Mouse (Mus musculus) thymus, postnatal 0 days (tissue): ENCODE results near the gene Tex44. TPM values are rescaled to one million over a fixed set of nuclear protein-coding genes. Genes with fewer than 3 reads are reported as not detected.

Experiments
- DNase-seq: peaks from one replicate; pipeline ENCODE4 v3.0.0-alpha.2; 2015; ENCODE audit warnings: low spot score
- polyA plus RNA-seq: library from polyadenylated mRNA; unstranded; fragments of >200 nt; fragmentation: Nextera tagmentation; extraction: Ambion mirVana; gene quantifications from 2 replicates; pipeline ENCODE4 v1.2.1, GENCODE M21; 2015

Tex44 gene
- polyA plus RNA-seq = 0.08 TPM in 1 of 2 replicates, not detected in the other

DNA sequence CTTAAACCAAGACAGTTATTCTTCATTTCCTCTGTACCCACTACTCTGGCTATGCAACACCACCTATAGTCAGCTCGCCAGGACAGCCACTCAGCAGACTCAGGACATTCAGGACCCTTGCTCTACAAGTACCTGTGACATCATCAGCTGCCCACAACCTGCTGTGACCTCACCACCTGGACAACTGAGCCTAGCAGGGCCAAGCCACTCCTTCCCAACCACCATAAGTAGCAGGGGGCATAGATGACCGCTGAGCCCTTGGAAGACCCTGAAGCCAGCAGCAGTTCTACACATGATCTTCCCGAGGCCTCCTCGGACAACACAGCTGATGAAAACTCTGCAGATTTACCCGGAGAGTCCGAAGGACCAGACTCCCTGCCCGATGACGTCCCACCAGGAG is at the start of gene Tex44, which contains the start of gene Nmur1:
Gene Tex44, plus strand, starts transcription at position 202 of the 400 bp plus-strand sequence.
Gene Nmur1, minus strand, starts transcription at position 101 of the 400 bp plus-strand sequence.
- DNase-seq = no peak

DNA sequence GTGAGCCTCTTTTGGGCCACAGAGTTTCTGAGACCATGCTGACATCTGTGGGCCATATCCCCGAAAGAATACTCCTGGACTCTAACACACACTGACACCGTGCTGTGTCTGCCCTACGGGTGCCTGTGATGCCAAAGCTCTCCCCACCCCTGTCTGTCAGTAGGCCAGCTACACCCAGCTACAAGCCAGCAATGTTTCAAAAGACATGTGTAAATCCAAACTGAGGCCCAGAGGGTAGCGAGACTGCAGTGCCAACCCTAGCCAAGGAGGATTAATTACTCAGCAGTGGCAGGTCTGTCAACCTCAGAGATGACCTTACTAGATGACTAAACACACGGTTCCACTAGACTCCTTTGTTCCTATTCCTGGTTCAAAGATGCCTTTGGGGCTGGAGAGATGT is 49.8 kb upstream of the Tex44 start:
- DNase-seq = no peak

DNA sequence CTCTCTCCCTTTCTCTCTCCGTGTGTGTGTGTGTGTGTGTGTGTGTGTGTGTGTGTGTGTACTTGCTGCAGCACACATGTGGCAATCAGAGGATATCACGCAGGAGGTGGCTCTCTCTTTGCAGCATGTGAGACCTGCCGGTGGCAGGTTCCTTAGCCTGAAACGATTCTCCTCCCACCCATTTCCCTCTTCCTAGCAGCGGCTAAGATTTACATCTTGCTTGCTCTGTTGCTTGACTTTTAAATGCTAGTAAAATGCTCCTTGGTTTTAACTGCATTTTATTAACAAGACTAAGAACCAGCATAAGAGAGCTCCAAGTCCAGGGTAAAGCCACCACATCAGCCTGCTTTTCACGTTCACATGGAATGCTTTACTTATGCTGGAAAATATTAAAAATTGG is 47.5 kb upstream of the Tex44 start:
- no peak for DNase-seq

DNA sequence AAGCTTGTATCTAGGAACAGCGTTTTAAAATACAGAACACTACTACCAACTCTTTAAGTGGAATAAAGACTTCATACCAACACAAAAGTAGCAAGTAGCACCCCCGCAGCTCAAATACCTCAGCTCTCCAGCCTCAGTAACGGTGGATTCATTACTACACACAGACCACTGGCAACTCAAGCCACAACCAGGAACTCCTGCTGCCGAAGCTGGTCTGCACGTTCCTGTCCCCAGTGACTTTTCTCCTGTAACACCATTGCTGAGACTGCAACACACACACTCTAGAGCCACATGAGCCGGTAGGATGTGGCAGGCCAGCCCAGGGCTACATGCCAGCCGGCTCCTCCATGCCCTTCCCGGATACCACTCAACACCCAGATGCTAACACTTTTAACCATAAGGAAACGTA is 47.0 kb upstream of the Tex44 start:
- DNase-seq = no peak

DNA sequence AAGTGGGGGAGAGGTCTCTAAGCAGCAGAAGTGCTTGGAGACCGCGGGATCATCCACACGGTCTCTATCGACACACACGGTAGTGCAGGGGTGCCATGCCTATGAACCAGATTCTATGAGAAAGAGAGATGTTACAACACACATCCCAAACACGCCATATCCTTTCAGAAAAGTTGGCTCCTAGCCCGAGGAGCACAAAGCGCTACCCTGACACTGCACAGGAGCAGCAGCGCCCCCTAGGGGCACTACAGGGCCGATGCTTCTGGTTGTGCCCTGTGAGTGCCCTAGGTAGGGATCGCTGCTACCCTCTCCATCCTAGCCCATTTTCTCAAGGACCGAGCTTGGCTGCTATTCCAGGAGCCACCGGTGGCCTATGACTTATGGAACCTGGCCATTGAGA is 45.1 kb upstream of the Tex44 start:
- peak; percentile 83 for DNase-seq

DNA sequence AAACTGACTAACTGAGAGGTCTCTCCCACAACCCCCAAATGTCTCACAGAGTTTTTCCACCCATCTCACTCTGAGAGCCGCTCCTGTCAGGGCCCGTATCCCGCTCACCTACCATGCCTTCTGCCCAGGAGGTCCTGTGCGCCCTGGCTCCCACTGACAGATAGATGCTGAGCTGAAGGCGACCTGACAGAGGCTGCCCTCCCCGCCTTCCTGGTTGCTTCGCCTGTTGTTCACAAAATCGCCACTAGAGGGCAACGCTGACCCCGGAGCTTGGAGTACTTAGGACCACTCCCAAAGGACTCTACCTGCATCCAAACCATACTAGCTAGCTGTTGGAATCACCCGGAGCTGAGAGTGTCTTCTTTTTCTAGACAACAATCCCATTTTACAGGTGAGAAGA is 36.9 kb upstream of the Tex44 start:
- DNase-seq = peak; percentile 76

DNA sequence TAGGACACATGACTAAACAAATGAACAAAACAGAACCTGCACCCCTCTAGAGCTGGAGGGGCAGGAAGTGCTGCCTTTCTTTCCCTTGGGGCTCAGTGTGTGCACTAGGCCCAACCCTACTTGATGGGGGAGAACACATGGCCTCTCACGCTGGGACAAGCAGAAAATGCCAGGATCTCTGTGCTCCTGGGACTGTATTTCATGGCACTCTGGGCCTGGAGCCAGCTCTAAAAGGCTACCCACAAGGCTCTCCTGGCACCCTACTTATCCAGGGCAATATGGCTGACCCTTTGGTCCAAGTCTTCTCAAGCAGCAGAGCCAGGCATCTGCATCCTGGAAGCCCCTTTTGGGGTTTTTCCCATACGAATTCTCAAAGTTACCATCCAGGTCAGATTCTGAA is 34.7 kb upstream of the Tex44 start:
- DNase-seq = no peak

DNA sequence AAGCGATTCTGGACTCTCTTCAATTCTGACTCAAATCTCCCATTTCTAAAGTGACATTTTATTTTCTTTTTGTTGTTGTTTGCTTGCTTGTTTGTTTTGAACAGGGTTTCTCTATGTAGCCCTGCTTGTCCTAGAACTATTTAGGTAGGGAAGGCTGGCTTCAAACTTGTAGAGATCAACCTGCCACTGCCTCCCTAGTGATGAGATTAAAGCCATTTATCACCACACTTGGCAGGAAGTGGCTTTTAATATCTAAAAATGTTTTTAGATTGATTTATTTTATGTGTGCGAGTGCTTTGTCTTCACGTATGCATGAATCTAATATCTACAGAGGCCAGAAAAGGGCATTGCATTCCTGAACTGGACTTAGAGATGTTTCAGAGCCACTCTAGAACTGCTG is 32.9 kb upstream of the Tex44 start:
- no peak for DNase-seq

DNA sequence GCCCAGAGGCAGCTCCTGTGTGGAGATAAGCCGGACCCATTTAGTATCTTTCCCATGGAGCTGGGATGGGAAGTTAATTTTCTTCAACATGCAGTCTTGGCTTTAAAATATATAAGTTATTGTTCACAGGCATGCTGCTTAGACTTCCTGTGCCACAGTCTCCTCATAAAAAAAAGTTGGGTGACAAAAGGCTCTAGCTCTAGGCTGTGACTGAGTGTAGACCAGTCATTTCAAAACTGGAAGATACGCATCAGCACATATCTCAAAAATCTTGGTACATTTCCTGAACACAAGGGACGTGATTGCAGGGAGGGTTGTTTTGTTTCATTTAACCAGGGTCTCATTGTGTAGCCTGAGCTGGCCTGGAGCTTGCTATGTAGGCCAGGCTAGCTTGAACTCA is 31.9 kb upstream of the Tex44 start:
- peak; percentile 21 for DNase-seq

DNA sequence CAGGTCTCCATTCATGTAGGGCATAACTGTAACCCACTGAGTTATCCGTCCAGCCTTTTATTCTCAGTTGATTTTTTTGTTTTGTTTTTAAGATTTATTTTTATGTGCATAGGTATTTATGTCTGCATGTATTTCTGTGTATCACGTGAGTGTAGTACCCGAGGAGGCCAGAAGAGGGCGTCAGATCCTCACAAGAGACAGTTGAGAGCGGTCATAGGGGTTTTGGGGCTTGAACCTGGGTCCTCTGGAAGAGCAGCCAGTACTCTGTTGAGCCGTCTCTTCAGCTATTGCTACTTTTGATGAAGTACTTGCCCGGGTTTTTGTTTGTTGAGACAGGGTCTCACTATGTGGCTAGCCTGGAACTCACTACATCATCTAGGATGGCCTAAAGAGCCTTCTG is 30.2 kb upstream of the Tex44 start:
- no peak for DNase-seq

DNA sequence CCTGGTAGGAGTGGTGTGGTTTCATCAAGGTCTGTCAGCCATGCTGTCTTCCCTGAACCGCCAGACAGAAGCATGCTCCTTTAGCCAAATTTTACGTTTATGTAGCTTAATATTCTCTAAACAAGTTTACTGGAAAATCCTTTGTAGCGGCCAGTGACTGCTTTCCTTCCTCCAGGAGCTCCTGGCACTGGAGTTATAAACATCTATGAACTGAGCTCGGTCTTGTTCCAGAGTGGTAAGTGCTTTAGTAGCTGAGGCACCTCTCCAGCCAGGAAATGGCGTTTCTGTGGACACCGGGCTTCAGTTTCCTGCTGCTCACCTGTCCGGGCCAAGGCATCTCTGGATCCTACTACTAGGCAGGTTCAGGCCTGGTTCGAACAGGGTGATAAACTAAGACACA is 28.5 kb upstream of the Tex44 start:
- DNase-seq = no peak

DNA sequence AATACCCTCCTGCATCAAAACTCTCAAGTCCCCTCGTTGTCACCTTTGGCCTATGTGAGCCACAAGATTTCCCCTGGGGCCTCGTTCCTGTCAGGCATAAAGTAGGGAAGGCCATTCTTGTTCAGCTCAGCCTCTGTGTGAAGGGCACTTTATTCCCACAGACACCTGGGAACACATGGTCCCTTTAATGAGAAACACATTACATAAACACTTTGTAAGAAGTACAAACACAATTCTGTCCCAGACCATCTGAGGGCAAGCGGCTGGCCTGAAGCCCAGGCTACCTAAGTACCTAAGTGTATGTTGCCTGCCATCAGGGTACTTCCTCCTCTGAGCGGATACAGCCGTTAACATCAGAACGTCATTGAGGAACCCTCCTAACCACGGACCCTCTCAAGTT is 27.9 kb upstream of the Tex44 start:
- DNase-seq = peak; percentile 32

DNA sequence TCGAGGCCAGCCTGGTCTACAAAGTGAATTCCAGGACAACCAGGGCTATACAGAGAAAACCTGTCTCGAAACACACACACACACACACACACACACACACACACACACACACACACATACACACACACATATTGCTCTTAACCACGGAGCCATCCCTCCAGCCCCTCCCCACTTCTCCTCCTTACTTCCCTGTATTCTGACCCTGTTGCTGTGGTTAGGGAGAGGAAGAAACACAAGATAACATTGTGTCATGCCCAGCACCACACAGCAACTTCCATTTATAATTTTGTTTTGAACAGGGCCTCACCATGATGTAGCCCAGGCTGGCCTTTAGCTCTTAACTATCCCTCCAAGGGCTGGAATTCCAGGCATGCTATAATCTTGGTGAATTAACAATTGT is 26.8 kb upstream of the Tex44 start:
- no peak for DNase-seq

DNA sequence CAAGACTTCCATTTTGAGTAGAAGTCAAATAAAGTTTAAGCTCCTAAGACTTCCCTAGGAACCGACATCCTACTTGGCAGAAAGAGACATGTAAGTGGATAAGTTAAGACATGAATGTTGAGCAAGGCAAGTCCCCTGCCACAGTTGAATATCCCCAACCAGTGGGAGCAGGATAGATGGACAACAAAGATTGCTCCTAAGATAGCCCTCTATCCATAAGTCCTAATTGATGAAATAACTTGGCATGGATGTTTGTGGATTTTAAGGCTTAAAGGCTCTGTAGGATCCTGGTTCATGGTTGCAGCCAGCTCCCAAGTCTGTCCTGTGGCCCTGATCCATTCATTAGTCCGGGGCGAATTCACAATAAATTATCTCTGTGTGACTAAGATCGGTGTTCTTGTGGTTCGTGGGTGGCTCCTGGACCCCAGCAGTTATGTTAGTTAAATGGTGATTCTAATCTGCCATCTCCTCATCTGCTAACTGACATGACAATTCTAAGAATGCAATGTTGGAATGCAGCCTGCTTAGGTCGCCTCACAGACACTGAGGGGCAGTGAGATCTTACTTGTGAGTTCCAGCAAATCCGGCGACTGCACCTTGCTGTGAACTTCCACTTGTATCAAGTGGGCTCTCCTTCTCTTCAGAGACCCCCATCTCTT is 25.9 kb upstream of the Tex44 start:
- DNase-seq = no peak

DNA sequence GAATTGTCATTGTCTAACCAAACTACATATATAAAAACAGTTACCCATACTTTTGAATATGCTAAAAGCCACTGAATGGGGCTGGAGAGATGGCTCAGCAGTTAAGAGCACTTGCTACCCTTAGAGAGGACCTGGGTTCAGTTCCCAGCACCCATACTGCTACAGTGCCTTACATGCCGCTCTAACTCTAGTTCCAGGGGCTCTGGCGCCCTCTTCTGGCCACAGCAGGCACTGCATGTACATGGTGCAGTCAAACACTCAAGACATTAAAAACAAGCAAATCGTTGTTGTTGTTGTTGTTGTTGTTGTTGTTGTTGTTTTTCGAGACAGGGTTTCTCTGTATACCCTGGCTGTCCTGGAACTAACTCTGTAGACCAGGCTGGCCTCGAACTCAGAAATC is 21.3 kb upstream of the Tex44 start:
- DNase-seq = peak; percentile 50

DNA sequence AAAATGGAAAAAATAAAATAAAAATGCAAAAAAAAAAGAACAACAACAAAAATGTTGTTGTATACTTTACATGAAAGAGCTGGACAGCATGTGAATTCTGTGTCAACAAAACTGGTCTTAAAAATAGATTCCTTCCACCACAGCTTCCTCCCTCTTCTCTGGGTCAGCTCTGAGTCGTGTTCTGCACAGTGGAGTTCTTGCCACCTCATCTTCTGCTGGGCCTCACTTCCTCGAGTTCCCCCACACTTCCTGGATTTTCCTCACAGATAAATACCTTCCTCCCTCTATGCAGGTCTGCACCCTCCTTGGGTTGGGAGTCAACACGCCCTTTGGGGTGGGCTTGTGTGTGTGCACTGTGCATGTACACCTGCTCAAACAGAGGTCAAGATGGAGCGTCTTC is 19.8 kb upstream of the Tex44 start:
- DNase-seq = no peak

DNA sequence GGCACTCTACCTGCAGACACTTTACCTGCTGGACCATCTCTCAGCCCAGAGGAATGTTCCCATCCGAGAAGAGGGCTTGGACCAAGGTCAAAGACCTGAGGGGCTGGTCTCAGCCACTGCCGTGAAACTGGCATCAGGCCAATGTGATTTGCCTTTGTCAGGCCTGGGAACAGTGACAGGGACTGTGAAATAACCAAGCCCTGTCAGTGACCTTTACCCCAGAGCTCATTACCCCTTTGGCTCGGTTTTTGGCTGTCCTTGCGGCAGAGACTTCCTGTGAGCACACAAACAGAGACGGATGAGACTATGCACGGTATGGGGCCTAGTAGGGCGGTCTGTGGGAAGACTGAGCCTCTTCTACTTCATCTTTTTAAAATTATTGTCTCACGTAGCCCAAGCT is 19.2 kb upstream of the Tex44 start:
- no peak for DNase-seq

DNA sequence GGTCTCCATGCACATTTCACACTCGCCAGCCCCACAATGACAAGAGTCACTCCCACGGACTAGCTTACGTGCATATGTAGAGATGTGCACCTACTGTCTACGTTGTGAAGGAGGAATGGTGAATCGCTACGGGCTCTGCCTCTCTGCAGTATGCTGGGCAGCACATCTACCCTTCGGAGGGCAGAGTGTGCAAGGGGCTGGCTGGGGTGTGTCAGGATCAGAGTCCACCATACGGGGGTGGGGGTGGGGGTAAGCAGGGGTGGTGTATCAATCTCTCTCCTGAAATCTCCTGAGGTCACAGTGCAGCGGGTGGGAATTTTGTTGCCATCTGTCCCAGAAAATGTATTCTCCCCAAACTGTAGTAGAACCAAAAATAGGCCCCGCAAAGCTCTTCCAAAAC is 17.6 kb upstream of the Tex44 start:
- no peak for DNase-seq

DNA sequence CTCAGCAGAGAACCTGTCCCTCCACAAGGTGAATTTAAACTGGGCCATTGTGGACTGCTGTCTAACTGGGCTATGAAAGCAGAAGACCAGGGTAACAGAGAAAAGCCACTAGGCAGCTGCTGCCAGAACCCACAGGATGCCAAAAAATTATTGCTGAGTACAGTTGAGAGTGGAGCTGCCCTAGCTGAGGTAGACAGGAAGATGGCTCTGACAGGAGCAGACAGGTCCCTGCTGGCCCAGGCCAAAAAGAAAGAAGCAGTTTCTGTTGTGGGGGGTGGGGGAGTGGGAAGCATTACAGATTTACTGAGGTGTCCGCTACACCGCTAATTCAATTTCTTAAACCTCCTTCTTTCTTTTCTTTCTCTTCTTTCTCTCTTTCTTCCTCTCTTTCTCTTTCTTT is 16.7 kb upstream of the Tex44 start:
- no peak for DNase-seq

DNA sequence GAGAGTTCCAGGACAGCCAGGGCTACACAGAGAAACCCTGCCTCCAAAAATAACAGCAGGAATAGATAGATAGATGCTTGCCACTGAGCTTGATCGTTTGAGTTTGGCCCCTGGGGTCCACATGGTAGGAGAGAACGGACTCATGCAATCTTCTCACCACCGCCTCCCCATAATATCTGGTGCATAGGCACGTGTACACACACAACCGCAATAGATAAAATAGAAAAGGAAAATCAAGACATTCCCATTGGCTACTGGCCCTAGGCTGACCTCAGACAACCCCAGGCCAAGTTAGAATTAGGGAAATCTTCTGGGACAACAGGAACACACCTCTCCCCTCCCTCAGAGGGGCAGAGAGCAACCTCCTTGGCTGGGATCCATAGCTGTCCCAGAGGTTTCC is 11.4 kb upstream of the Tex44 start:
- DNase-seq = no peak

DNA sequence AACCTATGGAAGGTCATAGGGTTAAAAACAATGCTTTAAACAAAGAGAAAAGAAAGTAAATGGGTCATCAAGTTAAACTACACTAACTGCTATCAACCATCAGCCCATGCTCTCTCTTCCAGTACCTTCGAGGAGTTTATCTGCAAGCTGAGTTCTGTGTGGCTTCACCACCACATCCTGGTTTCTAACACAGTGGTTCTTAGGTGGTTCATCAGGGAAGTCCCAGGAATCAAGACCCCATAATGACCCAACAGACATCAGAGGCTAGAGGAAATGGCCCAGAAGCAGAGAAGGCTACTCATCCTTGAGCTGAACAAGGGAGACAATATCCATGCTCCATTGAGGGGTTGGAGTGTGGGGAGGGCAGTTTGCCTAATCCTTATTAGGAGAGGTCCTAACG is 11.0 kb upstream of the Tex44 start:
- no peak for DNase-seq

DNA sequence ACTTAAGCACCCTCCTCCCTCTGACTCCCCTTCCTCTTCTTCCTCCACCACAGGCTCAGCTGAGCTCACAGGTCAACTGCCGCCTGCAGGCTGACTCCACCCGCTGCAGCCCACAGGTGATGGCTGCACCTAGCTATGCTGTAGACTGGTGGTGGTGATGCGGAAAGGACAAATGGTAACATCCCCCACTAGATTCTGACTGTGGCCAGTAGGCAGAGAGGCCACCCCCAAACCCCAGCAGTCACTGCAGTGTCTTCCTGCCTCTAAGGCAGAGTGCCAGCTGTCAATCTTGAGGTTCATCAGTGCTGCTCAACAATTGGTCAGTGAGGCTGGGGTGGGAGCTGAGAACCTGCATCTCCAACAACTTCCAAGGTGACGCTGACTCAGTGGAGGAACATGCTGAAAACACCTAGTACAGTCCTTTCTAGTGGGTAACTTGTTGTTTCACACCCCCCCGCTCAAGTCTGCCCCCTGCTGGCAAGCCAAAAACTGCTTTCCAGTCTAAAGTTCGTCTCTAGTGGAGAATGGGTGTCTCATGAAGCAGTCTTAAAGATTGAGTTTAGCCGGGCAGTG is 10.4 kb upstream of the Tex44 start:
- peak; percentile 52 for DNase-seq

DNA sequence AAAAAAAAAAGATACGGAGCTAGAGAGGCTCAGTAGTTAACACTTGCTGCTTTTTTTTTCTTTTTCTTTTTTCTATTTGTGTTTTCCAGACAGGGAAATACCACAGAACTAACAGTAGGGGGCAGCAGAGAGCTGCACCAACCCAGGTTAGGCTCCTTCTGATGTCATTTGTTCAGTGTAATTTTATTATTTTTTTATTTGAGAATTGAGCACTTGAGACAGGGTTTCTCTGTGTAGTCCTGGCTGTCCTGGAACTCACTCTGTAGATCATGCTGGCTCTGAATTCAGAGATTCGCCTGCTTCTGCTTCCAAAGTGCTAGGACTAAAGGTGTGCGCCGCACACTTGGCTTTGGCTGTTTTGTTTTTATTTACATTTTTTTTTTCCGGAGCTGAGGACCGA is 9.8 kb upstream of the Tex44 start:
- peak; percentile 58 for DNase-seq

DNA sequence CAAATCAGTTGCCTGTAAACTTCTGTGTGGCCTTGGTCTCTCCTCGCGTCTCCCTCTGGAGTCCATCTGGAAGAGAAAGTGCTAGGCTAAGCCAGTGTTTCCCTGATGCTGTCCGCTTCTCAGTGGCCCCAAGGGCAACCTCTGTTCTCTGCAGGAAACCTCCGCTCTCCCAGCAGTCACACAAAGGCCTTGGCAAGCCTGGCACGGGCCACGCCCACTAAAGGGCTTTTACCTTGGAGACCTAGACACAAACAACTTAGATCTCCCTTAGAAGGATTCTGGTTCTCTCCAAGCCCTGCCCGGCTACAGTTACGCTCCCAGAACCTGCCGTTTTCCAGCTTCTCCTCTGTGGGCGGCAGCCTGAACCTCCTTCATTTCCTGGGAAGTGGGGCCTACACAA is 5.1 kb upstream of the Tex44 start:
- no peak for DNase-seq
